Mouse (Mus musculus) small intestine, adult 2 months (tissue): Measurements from ENCODE around the gene Cd247.

Experiments used
- CTCF ChIP-seq: fragments of 200-500 bp; IDR thresholded peaks from 2 replicates; pipeline ENCODE4 v1.5.1; 2012; ENCODE audit warnings: low read depth, mild to moderate bottlenecking, control low read depth, inconsistent platforms, low read length, moderate library complexity, mixed read lengths; ENCODE audit not compliant: insufficient replicate concordance, insufficient read length; ENCODE audit errors: extremely low read depth
- POLR2A ChIP-seq: fragments of 200-500 bp; IDR thresholded peaks from 2 replicates; pipeline ENCODE4 v1.6.1; 2012; ENCODE audit warnings: low read depth, mild to moderate bottlenecking, control low read depth, inconsistent platforms, low read length, moderate library complexity

DNA sequence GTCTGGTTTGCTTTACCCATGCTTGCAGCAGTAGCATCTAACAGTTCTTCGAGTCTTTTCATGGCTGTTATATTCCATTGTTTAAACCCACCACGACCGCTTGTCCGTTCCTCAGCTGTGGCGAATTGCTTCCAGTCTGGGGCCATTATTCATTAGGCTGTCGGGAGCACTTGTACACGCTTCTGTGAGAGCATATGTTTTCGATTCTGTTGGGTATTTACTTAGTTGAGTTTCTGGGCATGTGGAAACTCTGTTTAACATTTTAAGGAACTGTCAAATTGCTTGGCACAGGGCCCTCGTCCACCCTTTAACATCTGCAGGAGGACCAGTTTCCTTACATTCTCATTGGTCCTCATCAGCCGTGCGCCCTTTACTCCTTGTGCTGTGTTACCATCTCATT, 2.2 kb upstream of the Cd247 start:
- TF ChIP-seq CTCF, result no peak
- TF ChIP-seq POLR2A, result no peak
